Mouse (Mus musculus): Measurements from ENCODE around the gene Ercc4.

GRCm38 (mm10) chr16:13183182-13183742, 73.8 kb downstream of the Ercc4 start:
- TF ChIP-seq CTCF (IDR thresholded peaks at IDR 0.05; ENCODE audit: borderline replicate concordance, control insufficient read depth, extremely low read depth, insufficient read depth, low read length, poor library complexity): no peak
- TF ChIP-seq POLR2A (IDR thresholded peaks at IDR 0.05; ENCODE audit: control insufficient read depth, extremely low read depth, insufficient read depth, low read length, poor library complexity): no peak
